Mouse (Mus musculus): ENCODE measurements around the gene Spsb4.

- TF ChIP-seq CTCF (IDR thresholded peaks at IDR 0.05; ENCODE audit: low read depth) (no peak), EP300 (IDR thresholded peaks at IDR 0.05; ENCODE audit: low read depth) (no peak)
These were observed 66.2 kb downstream of the Spsb4 start for GRCm38 (mm10) chr9:96952310-96952975.

Data from heart, postnatal 0 days (tissue).